Mouse (Mus musculus): ENCODE results near the gene Sfrp4.

Gene Sfrp4

DNA sequence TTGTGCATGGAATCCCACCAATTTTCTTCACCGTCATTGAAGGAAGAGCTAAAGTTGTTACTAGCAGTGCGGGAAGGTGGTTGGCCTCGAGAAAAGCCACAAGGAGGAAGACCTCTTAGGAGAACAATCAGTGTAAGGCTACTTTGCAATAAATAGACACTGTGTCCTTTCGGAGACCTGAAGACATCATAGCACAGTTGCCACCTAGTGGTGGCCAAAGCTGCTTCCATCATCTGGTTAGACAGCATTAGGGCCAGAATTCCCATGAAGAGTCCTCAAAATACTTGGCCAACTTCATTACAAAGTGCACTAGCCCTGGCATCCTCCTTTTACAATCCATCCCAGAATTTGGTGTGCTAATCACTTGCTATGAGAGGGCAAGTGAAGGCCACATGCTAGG lies 13.2 kb downstream of the Sfrp4 start:
- DNase-seq (ENCODE audit: low read depth, low spot score): no peak

DNA sequence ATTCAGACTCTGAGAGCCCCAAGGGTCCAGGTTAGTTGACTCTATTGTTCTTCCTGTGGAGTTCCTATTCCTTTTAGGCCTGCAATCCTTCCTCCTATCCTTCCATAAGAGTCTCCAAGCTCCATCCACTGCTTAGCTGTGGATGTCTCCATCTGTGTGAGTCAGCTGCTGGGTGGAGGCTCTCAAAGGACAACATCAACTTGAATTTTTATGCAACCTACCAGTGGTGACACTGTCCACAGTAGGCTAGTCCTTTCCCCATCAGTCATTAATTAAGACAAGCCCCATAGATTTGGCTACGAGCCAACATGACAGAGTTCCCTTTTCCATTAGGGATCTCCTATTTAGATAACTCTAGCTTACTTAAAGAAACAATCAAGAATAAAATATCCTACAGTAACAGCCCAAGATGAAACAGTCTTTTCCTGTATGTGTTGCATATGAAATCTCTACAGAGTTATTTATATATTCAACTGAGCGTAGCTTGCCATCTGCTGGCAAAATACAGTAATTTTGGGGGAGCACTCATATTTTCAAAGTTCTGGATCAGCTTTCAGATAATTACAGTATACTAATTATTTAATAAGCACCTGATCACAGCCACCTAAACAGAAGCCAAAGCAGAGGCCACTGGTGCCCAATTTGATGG lies 17.4 kb downstream of the Sfrp4 start:
- DNase-seq (ENCODE audit: low read depth, low spot score): no peak

DNA sequence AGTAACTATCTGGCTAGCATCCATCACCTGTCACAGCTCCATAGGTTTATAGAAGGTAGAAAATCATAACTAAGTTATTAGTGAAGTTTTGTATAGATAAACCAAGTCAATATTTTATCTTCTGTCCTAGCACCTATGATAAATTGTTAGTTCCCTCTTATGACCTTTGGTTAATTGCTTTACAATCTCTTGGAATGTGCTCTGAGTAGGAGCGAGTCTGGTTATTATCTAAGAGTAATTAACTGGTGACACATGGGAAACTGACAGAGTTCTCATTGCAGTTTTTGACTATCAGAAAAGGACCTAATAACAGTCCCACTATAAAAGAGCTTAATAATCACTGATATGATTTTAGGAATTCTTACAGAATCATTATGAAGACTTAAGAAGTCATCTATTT lies 20.6 kb downstream of the Sfrp4 start:
- DNase-seq (ENCODE audit: low read depth, low spot score): no peak

DNA sequence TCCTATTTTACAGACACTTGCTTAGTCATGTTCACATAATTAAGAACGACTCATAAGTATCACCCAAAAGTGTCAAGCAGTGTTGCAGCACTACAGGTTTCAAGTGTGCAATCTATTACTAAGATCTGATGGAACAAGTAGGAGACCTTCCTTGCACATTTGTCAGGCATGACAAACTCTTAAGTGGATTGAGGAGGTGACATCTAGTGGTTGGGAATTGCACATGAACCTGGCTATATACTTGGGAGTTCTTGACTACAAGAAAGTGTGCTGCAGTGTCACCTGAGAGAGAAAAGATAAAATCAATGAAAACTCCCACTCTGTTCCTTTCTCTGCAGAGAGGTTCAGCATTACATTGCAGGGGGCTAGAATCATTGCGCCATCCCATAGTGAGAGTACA lies 21.3 kb downstream of the Sfrp4 start:
- DNase-seq (ENCODE audit: low read depth, low spot score): no peak

DNA sequence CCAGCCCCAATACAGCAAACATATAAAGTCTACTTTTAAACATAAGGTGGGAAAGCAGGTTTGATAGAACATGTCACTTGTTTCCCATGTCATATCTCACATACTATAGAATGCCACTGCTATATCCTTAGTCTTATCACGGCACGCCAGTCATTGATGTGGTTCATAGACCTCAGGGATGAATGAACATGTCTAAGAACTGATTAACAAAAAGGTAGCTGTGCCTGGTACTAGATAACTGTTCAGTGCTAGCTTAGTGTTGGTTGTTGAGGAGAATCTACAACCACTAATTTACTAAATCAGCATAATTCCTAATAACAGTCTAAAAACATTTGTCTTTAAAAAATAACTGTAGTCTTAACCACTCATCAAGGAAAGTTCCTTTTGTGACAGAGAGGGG lies 26.9 kb downstream of the Sfrp4 start:
- DNase-seq (ENCODE audit: low read depth, low spot score): no peak

DNA sequence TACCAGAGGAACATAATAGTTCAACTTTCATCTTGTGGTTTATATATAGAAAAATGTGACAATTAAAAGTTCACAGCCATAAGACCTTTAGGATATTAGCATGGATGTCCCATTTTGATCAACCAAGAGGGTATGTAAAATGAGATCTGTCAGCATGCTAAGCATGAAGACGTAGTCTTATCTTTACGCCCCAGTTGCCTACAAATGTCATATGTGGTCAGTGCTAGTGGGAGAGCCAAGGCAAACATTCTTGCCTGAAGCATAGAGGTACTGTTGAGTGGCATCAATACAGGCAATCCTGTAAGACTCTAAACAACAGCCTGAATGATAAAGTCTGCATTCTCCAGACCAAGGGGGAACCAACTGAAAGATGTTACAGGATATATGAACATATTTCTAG lies 29.5 kb downstream of the Sfrp4 start:
- no peak for DNase-seq (ENCODE audit: low read depth, low spot score)

DNA sequence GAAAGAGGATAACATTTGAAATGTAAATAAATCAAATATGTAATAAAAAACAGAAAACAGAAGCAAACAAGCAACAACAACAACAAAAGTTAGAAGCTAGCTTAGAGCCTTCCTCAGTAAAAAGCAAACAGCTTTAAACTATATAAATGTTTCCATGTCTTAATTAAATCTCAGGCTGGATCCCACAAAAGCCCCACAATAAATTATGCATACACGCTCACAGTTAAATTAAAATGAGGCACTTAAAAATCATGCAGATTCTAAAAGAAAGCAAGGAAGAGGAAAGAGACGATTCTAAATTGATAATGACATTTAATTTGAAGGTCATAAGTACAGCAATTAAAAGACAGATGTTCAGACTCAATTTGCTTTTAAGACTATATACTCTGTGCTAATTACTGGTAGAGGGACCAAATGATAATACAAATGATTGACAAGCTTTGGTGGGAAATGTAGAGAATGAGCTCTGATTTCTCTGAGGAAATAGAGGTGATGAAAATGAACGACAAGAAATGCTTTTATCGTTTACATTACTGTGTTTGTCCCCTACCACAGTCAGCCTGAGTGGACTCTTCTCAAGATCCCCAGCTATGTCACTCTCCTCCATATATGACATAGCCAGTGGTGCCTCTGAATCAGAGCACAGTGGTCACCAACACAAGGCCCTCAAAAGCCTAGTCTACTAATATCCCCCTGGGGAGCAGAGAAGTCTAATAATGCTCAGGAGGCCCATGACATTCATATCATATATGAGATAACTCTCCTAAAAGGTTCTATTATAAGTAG lies 45.6 kb downstream of the Sfrp4 start:
- no peak for DNase-seq (ENCODE audit: low read depth, low spot score)

DNA sequence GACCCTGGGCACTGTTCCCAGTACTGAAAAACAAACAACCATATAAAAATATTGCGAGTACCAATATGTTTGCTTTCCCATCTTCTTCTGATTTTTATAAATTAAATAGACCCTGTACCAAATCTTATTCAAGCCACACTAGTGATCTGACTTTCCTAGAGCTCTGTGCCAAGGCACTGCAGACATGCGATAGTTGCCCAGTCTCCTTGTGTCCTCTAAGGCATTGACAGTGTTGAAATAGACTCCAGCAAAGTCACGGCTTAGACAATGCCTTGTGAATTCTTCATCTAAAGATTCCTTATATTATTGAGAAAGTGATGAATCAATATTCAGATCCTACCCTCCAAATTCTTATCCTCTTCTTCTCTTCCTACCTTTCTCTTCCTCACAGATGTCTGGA lies 51.1 kb downstream of the Sfrp4 start:
- no peak for DNase-seq (ENCODE audit: low read depth, low spot score)

DNA sequence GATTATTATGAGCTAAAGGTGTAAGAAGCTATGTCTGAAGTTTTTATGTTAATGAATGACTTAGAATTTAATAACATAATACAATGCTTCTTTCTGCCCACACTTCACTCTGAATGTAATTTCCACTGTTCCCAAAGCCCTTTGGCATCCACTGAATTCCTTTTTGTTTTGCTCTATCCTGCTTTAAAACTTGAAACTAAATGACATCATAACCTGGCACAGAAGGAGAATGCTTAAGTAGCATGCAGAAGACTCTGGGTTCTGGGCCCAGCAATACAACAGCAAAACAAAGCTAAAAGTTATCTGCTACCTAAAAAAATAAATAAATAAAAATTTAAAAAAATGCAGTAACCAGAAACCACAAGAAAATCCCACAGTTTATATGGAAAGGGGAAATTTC lies 51.7 kb downstream of the Sfrp4 start:
- no peak for DNase-seq (ENCODE audit: low read depth, low spot score)
